Mouse (Mus musculus): ENCODE results near the gene Gp6. TPM values are rescaled to one million over a fixed set of nuclear protein-coding genes. Genes with fewer than 3 reads are reported as not detected.
A peak's percentile ranks its signal among the peaks of the same experiment; 100 is the strongest.
"Not testable (repeated sequence)": the region's sequence is repeated elsewhere in the genome, so short reads cannot be mapped to it uniquely, and the experiment has no call there.

The Gp6 gene
- 0.02 TPM in 1 of 2 replicates, not detected in the other for polyA plus RNA-seq (2012; rRNA removed)

- no peak for DNase-seq (ENCODE audit: extremely low spot score in 1 of 2, low spot score in 1 of 2)
Measured at GRCm38 (mm10) chr7:4397730-4398129, at the start of gene Gp6. TSS of gene Gp6 (minus strand) at chr7:4397744.

DNA sequence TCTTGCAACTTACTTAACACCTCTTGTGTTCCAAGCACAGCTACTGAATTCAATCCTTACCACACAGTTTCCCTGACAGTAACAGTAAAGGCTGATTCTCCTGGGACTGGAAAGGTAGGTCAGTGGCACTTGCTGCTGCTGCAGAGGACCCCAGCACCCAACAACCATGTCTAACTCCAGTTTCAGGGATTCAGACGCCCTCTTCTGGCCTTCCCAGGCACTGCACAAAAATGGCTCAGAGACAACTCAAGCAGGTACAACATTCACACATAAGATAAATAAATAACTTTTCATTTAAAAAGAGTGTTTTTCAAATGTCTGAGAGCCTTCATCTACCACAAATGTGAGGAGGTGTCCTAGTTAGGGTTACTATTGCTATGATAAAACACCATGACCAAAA lies 49.6 kb upstream of the Gp6 start:
- no peak for DNase-seq (ENCODE audit: extremely low spot score in 1 of 2, low spot score in 1 of 2)

DNA sequence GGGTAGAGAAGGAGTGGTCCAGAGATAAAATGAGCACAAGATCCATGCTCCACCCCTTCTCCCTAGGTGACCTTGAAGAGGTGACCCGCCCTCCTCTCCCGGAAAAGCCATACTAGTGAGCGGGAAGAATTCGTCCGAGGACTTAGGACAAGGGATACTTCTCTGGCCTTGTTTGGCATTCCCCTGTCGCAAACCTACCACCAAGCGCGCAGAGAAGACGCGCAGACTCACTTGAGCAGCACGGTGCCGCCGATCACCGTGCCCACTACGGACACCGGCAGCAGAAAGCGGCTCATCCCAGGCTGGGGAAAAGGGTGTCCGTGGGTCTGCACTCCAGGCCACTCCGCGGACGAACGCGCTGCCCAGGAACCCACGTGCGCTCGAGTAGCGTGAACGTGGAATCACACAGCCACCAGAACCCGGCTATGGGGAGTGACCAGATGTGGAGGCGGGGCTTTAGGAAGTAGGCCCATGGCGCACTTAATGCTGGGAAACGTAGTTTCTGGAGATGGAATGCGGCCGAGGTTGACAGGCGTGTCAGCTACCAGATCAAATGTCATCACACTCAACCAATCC lies 47.8 kb upstream of the Gp6 start, which contains the start of gene Rdh13:
Rdh13 (minus strand) TSS at position 434 of the 576 bp plus-strand sequence.
- peak; percentile 90 to 93 for DNase-seq (ENCODE audit: extremely low spot score in 1 of 2, low spot score in 1 of 2)

DNA sequence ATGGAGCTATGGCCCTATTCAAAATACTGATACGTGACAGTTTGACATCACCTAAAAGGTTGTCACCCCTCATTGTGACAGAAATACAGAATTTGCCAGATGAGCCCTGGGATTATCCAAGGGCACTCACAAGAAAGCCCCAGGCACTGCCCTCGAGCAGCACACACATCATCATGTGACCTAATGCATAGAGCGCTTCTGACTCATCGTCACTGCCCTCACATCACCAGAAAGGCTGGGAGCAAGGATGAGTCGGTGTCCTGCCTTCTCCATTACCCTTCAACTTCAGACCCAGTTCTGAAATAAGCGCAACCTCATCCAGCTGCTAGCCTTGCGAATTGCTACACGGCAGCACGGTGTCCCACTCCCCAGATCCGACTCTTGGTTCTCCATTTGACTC lies 43.0 kb upstream of the Gp6 start:
- DNase-seq (ENCODE audit: extremely low spot score in 1 of 2, low spot score in 1 of 2), result no peak

- DNase-seq (ENCODE audit: extremely low spot score in 1 of 2, low spot score in 1 of 2), result no peak
Measured at GRCm38 (mm10) chr7:4437721-4438120, 40.2 kb upstream of the Gp6 start.

- no peak for DNase-seq (ENCODE audit: extremely low spot score in 1 of 2, low spot score in 1 of 2)
Measured at GRCm38 (mm10) chr7:4432026-4432425, 34.5 kb upstream of the Gp6 start.

DNA sequence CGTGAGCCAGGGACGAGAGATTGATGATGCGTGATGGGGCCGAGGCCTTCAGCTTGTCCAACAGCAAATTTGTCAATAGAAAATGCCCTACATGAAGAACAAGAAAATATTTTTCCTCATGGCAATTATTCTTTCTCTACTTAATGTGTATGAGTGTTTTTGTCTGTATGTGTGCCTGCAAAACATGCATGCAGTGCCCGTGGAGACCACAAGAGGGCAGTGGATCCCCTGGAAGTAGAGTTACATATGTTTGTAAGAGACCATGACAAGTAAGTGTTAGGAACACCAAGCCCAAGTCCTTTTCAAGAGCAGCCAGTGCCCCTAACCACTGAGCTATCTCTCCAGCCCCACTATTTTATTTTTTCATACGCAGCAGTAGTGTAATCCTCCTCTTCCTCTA lies 34.0 kb upstream of the Gp6 start:
- peak in 1 of 2 experiments; percentile 70 for DNase-seq (ENCODE audit: extremely low spot score in 1 of 2, low spot score in 1 of 2)

GRCm38 (mm10) chr7:4430246-4430844 lies 32.8 kb upstream of the Gp6 start:
- DNase-seq (ENCODE audit: extremely low spot score in 1 of 2, low spot score in 1 of 2), result no peak

- peak; percentile 93 to 98 for DNase-seq (ENCODE audit: extremely low spot score in 1 of 2, low spot score in 1 of 2)
Measured at GRCm38 (mm10) chr7:4427161-4427912, 29.8 kb upstream of the Gp6 start.

DNA sequence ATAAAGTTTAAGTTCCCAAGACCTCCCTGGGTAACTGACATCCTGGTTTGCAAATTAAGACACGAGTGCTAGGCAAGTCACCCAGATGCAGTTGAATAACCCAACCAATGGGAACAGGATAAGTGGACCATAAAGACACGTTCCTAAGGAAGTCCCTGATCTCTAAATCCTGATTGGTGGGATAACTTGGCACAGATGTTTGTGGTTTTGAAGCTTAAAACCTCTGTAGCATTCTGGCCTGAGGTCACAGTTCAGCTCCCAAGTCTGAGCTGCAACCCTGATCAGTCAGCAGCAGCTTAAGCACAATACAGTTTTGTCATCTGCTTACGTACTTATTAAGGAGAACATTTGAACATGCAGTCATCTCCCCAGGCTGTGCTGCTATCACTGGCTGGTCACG lies 22.7 kb upstream of the Gp6 start:
- DNase-seq (ENCODE audit: extremely low spot score in 1 of 2, low spot score in 1 of 2), result no peak

- no peak for DNase-seq (ENCODE audit: extremely low spot score in 1 of 2, low spot score in 1 of 2)
Measured at GRCm38 (mm10) chr7:4419681-4420080, 22.1 kb upstream of the Gp6 start.

- DNase-seq (ENCODE audit: extremely low spot score in 1 of 2, low spot score in 1 of 2), result not testable (repeated sequence)
Measured at GRCm38 (mm10) chr7:4412406-4412805, 14.9 kb upstream of the Gp6 start.

GRCm38 (mm10) chr7:4373521-4373920 lies 24.0 kb downstream of the Gp6 start:
- no peak for DNase-seq (ENCODE audit: extremely low spot score in 1 of 2, low spot score in 1 of 2)

DNA sequence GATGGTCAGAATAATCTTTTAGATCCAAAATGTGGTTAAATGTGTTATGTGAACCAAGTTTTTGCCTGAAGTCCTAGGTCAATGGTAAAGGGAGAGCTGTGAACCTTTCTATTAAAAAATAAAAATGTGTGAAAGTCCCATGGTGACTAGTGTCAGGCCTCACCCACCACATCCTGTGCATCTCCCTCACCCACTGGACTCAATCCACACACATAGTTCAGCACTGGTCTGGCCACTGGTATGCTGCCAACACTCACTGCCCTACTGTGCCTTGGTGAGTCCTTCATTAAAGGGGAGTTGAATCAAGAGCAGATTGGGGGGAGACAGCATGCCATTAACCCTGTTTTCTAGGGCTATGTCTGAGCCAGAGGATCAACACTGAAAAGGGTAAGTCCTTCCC lies 60.0 kb downstream of the Gp6 start, which contains the start of gene Ncr1:
Ncr1 (plus strand) TSS at position 216 of the 400 bp plus-strand sequence.
- DNase-seq (ENCODE audit: extremely low spot score in 1 of 2, low spot score in 1 of 2), result no peak

DNA sequence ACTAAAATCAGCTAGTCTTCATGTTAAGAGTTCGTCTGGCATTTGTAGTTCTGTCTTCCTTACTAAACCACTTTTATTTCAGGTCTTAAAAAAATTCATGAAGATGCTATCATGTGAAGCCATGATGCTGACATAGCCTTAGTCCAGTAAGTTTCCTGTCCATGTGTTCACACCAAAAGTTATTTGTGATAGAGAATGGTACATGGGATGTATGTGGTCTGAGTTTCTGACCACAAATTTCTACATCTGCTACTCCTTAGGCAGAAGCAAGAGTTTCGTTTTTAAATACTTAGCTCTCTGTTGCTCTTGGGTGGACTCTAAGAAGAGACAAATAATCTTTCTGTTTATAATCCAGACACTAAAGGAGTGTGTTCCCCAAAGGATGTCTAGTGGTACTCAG lies 74.2 kb downstream of the Gp6 start:
- DNase-seq (ENCODE audit: extremely low spot score in 1 of 2, low spot score in 1 of 2), result no peak

Other genes with a start within 250 kb of the Gp6 start
- gene Leng9, start 247.4 kb downstream of the Gp6 start, polyA plus RNA-seq (2012; rRNA removed), result 7.1 and 8.0 TPM in 2 replicates
- gene Cdc42ep5, start 232.9 kb downstream of the Gp6 start, polyA plus RNA-seq (2012; rRNA removed), result 3.5 and 3.9 TPM in 2 replicates
- 0.06 and 0.18 TPM in 2 replicates for gene Lilra5, start 160.0 kb downstream of the Gp6 start, polyA plus RNA-seq (2012; rRNA removed)
- gene Ncr1, start 60.0 kb downstream of the Gp6 start, polyA plus RNA-seq (2012; rRNA removed), result not detected in 2 replicates
- 29.2 and 33.6 TPM in 2 replicates for gene Rdh13, start 47.9 kb upstream of the Gp6 start, polyA plus RNA-seq (2012; rRNA removed)
- 8.2 and 27.7 TPM in 2 replicates for gene Eps8l1, start 62.9 kb upstream of the Gp6 start, polyA plus RNA-seq (2012; rRNA removed)
- 102 and 135 TPM in 2 replicates for gene Ppp1r12c, start 103.9 kb upstream of the Gp6 start, polyA plus RNA-seq (2012; rRNA removed)
- 10.7 and 12.6 TPM in 2 replicates for gene Tnnt1, start 118.6 kb upstream of the Gp6 start, polyA plus RNA-seq (2012; rRNA removed)
- gene Tnni3, start 126.5 kb upstream of the Gp6 start, polyA plus RNA-seq (2012; rRNA removed), result 8.3 and 12.1 TPM in 2 replicates
- 1.4 and 1.6 TPM in 2 replicates for gene Dnaaf3, start 134.7 kb upstream of the Gp6 start, polyA plus RNA-seq (2012; rRNA removed)
- gene Syt5, start 149.8 kb upstream of the Gp6 start, polyA plus RNA-seq (2012; rRNA removed), result 185 and 235 TPM in 2 replicates
- 1.00 and 1.1 TPM in 2 replicates for gene Ptprh, start 206.3 kb upstream of the Gp6 start, polyA plus RNA-seq (2012; rRNA removed)
- gene Tmem86b, start 233.7 kb upstream of the Gp6 start, polyA plus RNA-seq (2012; rRNA removed), result 37.9 and 45.7 TPM in 2 replicates

All from frontal cortex, adult 2 months (tissue).